ENCODE assay signal across 18 mouse cellular contexts in the genomic region with DNA sequence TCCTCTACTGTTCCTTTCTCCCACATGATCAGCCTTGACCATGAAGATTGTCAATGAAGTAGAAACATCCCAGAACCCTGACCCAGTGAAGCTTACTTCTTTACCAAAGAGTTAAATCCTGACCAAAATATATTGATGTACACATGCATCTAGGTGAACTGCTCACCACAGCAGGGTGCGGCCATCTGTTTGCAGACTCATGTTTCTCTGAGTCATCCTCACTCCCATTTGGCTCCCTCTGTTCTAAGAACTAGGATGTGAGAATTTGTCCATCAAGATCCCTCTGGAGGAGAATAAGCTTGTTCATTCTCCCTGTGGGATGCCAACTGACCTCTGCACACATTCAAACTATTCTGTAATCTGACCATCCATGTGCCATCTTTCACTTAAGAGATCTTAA. TPM values are rescaled to one million over a fixed set of nuclear protein-coding genes. Genes with fewer than 3 reads are reported as not detected.
A peak's percentile ranks its signal among the peaks of the same experiment; 100 is the strongest.
DNase-seq lines count a peak whose midpoint lies in the region; ATAC-seq and TF ChIP-seq lines count a peak whose summit lies in the region.
"Had no signal": no experiment of that assay in that cellular context is flagged by ENCODE, and none has a peak within 500 bp of the region (broad histone marks: within the 10 kb centered on the region; RNA-seq: fewer than 3 reads in every experiment).

No protein-coding gene starts in this region.

- TF ChIP-seq POLR2A in cortical plate, adult 2 months (IDR thresholded peaks at IDR 0.05; ENCODE audit: extremely low read depth, insufficient read depth, low read length) = no peak

- intact Hi-C loops in left cerebral cortex, adult 2 months (cut with DNase I) = no loop called here
- intact Hi-C loops in left cerebral cortex, postnatal 10 days (cut with DNase I) = no loop called here

- ATAC-seq in cerebellum, adult (ENCODE audit: insufficient number of reproducible peaks, low FRiP score, low TSS enrichment) = no peak
- ATAC-seq: midbrain, embryonic 16.5 days had no signal

- H3K4me3 ChIP-seq in left cerebral cortex, adult 2 months = no peak overlapping the region
- H3K4me3 ChIP-seq in cortical plate, adult 2 months (ENCODE audit: insufficient read depth, low read length) = no peak overlapping the region
- H3K4me3 ChIP-seq: embryonic facial prominence, embryonic 13.5 days; hindbrain, embryonic 13.5 days; kidney, embryonic 15.5 days; limb, embryonic 13.5 days; megakaryocyte, embryonic 14.5 days had no signal

- peaks cover 6% of the 10 kb centered on the region for H3K4me1 ChIP-seq in cortical plate, adult 2 months (ENCODE audit: control insufficient read depth, insufficient read depth, low read length)
- H3K4me1 ChIP-seq: embryonic facial prominence, embryonic 13.5 days; hindbrain, embryonic 13.5 days; kidney, embryonic 15.5 days; limb, embryonic 13.5 days had no signal

- TF ChIP-seq CTCF in left cerebral cortex, adult 2 months (IDR thresholded peaks at IDR 0.05) = no peak
- no peak for TF ChIP-seq CTCF in cortical plate, adult 2 months (IDR thresholded peaks at IDR 0.05; ENCODE audit: extremely low read depth, insufficient read depth, low read length)

- peak overlapping the region; percentile 55 for H3K27ac ChIP-seq in left cerebral cortex, adult 2 months
- H3K27ac ChIP-seq in cortical plate, adult 2 months (ENCODE audit: insufficient read depth, low read length) = peak overlapping the region; percentile 35; the same call in 1 of the 2 replicates
- H3K27ac ChIP-seq: embryonic facial prominence, embryonic 13.5 days; hindbrain, embryonic 13.5 days; kidney, embryonic 15.5 days; limb, embryonic 13.5 days had no signal

- DNase-seq in cerebellum, adult 11-12 months = peak; percentile 72
- peak in 1 of 2 experiments; percentile 35 for DNase-seq in left cerebral cortex, adult 2 months (ENCODE audit: extremely low spot score in 1 of 2, low spot score in 2 of 2)
- no peak for DNase-seq in left cerebral cortex, postnatal 10 days (ENCODE audit: extremely low spot score in 1 of 2, low spot score in 2 of 2)
- DNase-seq in brain, adult 2 months (ENCODE audit: low read depth, low spot score) = peak; percentile 94
- no peak for DNase-seq in urinary bladder, postnatal 4 days (ENCODE audit: low spot score in 2 of 2)
- DNase-seq in B cell, adult 2 months = no peak
- DNase-seq: gastrocnemius, postnatal 14 days; heart, postnatal 10 days; lung, postnatal 14 days; thymus, postnatal 25 days had no signal

RNA-seq across cellular contexts. Expression of a gene that starts 29.0 kb away (rescaled TPM):
- total RNA-seq in left cerebral cortex, adult 2 months (2021) = 10 to 100 TPM; 73.5 to 89.4 TPM
- 10 to 100 TPM; 68.0 to 73.2 TPM for total RNA-seq in left cerebral cortex, postnatal 10 days (2021)
- polyA plus RNA-seq in cortical plate, adult 2 months (2012; rRNA removed) = 50.1 and 56.6 TPM in 2 replicates

Comparison
In these comparisons a context has a peak if more than half of its experiments do, and no peak if none do; other contexts are left out.
1. DNase-seq: peak in cerebellum, adult 11-12 months (single experiment) and brain, adult 2 months (single experiment); none in left cerebral cortex, postnatal 10 days (0 of 2), urinary bladder, postnatal 4 days (0 of 2) and B cell, adult 2 months (0 of 2).